Mouse (Mus musculus) stomach, embryonic 16.5 days (tissue): Measurements from ENCODE around the gene C2cd4c. TPM values are rescaled to one million over a fixed set of nuclear protein-coding genes. Genes with fewer than 3 reads are reported as not detected.

Experiments used
- ATAC-seq: fragments of 200-750 bp; cut with Nextera tagmentation; 2 replicates; pipeline ENCODE4 v1.8.0; 2017; ENCODE audit warnings: moderate number of reproducible peaks, moderate TSS enrichment; ENCODE audit not compliant: insufficient read depth, low FRiP score
- H3K27ac ChIP-seq: fragments of 300-500 bp; sonication (generic); 2 replicates; pipeline ENCODE4 v1.5.1; 2014; ENCODE audit warnings: low read length
- H3K27me3 ChIP-seq: fragments of 300-500 bp; sonication (generic); 2 replicates; pipeline ENCODE4 v1.6.1; 2014; ENCODE audit warnings: low read length, control low read depth, mixed read lengths; ENCODE audit not compliant: control insufficient read depth, insufficient read depth
- H3K36me3 ChIP-seq: fragments of 300-500 bp; sonication (generic); 2 replicates; pipeline ENCODE4 v1.6.1; 2014; ENCODE audit warnings: low read length; ENCODE audit not compliant: control insufficient read depth, insufficient read depth
- H3K4me1 ChIP-seq: fragments of 300-500 bp; sonication (generic); 2 replicates; pipeline ENCODE4 v1.6.1; 2014; ENCODE audit warnings: low read length, control low read depth, mixed read lengths; ENCODE audit not compliant: control insufficient read depth, insufficient read depth
- H3K4me2 ChIP-seq: fragments of 300-500 bp; sonication (generic); 2 replicates; pipeline ENCODE4 v1.6.1; 2014; ENCODE audit warnings: low read depth, low read length, mixed read lengths
- H3K4me3 ChIP-seq: fragments of 300-500 bp; sonication (generic); replicated peaks from 2 replicates; pipeline ENCODE4 v1.5.1; 2014; ENCODE audit warnings: mild to moderate bottlenecking, low read length
- H3K9ac ChIP-seq: fragments of 300-500 bp; sonication (generic); 2 replicates; pipeline ENCODE4 v1.6.1; 2014; ENCODE audit warnings: low read length
- H3K9me3 ChIP-seq: fragments of 300-500 bp; sonication (generic); replicated peaks from 2 replicates; pipeline ENCODE4 v1.6.1; 2016; ENCODE audit warnings: low read length, control low read depth; ENCODE audit not compliant: control insufficient read depth
- WGBS: fragments of 180-500 bp; shearing (Covaris S2); extraction: QIAGEN DNeasy Blood & Tissue Kit; methylation state at CpG from one replicate; pipeline ENCODE4 v1.1.7; 2014; 5-methylcytosine and 5-hydroxymethylcytosine counted together
- polyA plus RNA-seq: library from polyadenylated mRNA; unstranded; fragments of >200 nt; fragmentation: Nextera tagmentation; extraction: Ambion mirVana; gene quantifications from 2 replicates; pipeline ENCODE4 v1.2.1, GENCODE M21; 2015

Gene C2cd4c
- polyA plus RNA-seq, 1 experiment from 2014 or later, result 0.03 TPM

DNA sequence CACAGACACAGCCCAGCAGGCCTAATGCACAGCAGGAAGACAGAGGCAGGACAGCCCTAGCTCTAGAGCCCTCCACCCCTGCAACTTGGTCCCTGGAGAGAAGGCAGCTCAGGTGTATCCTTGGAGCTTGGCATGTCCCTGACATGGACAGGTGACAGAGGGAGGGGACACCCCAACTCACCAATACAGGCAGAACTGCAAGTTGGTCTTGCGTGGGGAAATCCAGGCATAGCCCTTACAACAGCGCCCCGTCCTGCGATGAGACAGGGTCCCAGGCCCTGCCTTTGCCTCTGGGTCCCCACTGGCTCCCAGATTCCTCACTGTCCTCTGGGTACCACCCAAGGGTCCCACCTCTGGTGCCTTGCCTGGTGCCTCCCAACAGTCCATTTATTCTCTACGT lies 28.1 kb downstream of the C2cd4c start:
- no peaks in the 10 kb centered on the region for H3K9me3 ChIP-seq
- ATAC-seq, result no peak
- H3K4me3 ChIP-seq, result no peak overlapping the region
- no peaks in the 10 kb centered on the region for H3K27me3 ChIP-seq
- no peaks in the 10 kb centered on the region for H3K36me3 ChIP-seq
- H3K4me1 ChIP-seq, result no peaks in the 10 kb centered on the region
- H3K9ac ChIP-seq, result no peak overlapping the region
- WGBS, result 94% methylated on average over 5 of the region's 5 CpGs
- no peak overlapping the region for H3K27ac ChIP-seq
- H3K4me2 ChIP-seq, result no peak overlapping the region

DNA sequence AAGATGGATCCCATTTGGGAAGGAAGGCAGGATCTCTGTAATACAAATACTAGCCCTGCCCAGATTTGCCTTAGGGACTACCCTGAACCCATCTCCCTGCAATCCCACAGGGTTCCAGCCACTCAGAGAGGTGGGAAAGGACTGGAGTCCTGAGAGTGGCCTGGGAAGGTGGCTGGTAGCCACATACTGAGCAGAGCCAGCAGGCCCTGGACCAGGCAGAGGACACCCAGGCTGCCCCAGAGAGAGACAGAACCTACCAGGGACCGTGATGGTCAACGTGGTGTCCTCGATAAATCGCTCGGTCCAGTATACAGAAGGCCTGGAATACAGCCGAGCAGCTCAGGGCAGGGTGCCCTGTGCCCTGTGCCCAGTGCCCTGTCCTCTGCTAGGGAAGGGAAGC lies 28.7 kb downstream of the C2cd4c start:
- Histone ChIP-seq H3K27me3 (no peaks in the 10 kb centered on the region), H3K9me3 (no peaks in the 10 kb centered on the region), H3K36me3 (no peaks in the 10 kb centered on the region), H3K4me2 (no peak overlapping the region), H3K4me3 (no peak overlapping the region), H3K9ac (no peak overlapping the region), H3K27ac (no peak overlapping the region), H3K4me1 (no peaks in the 10 kb centered on the region)
- WGBS, result 85% methylated on average over 6 of the region's 6 CpGs
- no peak for ATAC-seq

DNA sequence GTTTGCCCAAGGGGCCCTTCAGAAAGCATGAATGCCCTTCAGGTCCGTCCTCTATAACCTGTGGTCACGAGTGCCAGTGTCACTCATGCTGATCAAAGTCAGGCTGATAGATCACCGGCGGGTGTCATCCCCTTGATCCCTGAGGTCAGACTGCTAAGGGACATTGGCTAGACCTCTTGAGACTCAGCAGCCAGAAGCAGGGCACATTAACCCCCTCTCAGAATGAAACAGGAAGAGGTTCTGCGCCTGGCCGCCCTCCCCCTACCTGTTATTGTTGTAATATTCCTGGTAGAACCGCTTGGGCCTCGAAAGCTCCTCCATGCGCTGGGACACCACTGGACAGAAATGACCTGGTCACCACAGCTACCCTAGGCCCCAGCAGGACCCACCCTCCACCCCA lies 29.4 kb downstream of the C2cd4c start:
- Histone ChIP-seq H3K27me3 (no peaks in the 10 kb centered on the region), H3K36me3 (no peaks in the 10 kb centered on the region), H3K9ac (no peak overlapping the region), H3K4me2 (no peak overlapping the region), H3K4me1 (no peaks in the 10 kb centered on the region), H3K4me3 (no peak overlapping the region), H3K9me3 (no peaks in the 10 kb centered on the region), H3K27ac (no peak overlapping the region)
- 74% methylated on average over 9 of the region's 9 CpGs for WGBS
- no peak for ATAC-seq

DNA sequence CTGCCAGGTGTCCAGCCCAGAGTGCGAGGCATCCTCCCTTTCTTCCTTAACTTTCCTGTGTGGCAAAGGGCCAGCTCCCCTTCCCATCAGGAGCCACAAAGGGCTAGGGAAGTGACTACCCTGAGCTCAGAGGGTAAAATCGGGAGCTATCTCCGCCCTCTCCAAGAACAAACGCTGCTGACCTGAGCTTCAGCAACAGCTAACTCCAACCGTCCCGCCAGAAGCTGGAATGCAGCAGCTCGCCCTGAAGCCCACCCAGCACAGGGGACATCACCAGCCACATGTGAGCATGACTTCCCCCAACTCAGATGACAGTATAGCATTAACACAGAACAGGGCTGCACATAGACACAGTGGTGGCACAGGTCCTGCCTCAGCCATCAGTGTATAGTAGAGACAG lies 29.8 kb downstream of the C2cd4c start:
- H3K27ac ChIP-seq, result no peak overlapping the region
- no peaks in the 10 kb centered on the region for H3K4me1 ChIP-seq
- 40% methylated on average over 7 of the region's 7 CpGs for WGBS
- no peaks in the 10 kb centered on the region for H3K27me3 ChIP-seq
- no peak for ATAC-seq
- no peak overlapping the region for H3K4me2 ChIP-seq
- H3K4me3 ChIP-seq, result no peak overlapping the region
- no peak overlapping the region for H3K9ac ChIP-seq
- no peaks in the 10 kb centered on the region for H3K9me3 ChIP-seq
- no peaks in the 10 kb centered on the region for H3K36me3 ChIP-seq

DNA sequence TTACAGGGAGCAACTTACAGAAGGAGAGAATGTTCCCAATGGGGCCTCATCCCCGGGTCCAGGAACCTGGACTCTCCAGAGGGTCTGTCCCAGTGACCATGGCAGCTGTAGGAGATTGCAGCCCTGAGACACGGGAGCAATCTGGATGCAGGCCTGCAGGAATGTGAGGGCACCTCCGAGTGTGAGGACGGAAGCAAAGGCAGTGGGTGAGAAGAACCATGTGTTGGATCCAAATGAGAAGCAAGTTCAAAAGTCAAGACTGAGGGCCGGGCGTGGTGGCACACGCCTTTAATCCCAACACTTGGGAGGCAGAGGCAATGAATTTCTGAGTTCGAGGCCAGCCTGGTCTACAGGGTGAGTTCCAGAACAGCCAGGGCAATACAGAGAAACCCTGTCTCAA lies 32.3 kb downstream of the C2cd4c start:
- 80% methylated on average over 8 of the region's 8 CpGs for WGBS
- ATAC-seq, result no peak

DNA sequence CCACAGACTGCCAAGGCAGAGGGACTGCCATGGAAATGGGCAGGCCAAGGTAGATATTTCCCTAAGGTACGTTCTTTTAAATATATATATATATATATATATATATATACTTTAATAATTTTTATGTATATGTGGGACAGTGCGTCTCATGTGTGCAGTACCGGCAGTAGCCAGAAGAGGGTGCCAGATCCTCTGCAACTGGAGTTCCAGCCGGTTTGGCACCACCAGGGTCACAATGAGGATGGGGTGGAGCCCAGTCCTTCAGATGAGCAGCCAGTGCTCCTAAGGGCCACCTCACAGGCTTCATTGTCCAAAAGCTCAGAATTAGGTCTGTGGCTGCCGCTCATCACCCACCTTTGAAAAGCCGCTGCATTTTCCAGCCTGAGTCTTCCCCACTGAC lies 33.0 kb downstream of the C2cd4c start:
- no peaks in the 10 kb centered on the region for H3K36me3 ChIP-seq
- H3K9me3 ChIP-seq, result no peaks in the 10 kb centered on the region; the same call in 1 of the 2 replicates
- H3K4me3 ChIP-seq, result no peak overlapping the region
- H3K4me2 ChIP-seq, result no peak overlapping the region
- ATAC-seq, result no peak
- no peaks in the 10 kb centered on the region for H3K27me3 ChIP-seq
- H3K27ac ChIP-seq, result no peak overlapping the region
- 41% methylated on average over 6 of the region's 6 CpGs for WGBS
- H3K9ac ChIP-seq, result no peak overlapping the region
- H3K4me1 ChIP-seq, result no peaks in the 10 kb centered on the region

More for the DNA sequence above, 32.3 kb downstream of the C2cd4c start:
- Histone ChIP-seq H3K27ac (no peak overlapping the region), H3K4me1 (no peaks in the 10 kb centered on the region), H3K9me3 (no peaks in the 10 kb centered on the region; the same call in 1 of the 2 replicates), H3K4me3 (no peak overlapping the region), H3K36me3 (no peaks in the 10 kb centered on the region), H3K27me3 (no peaks in the 10 kb centered on the region), H3K4me2 (no peak overlapping the region), H3K9ac (no peak overlapping the region)

DNA sequence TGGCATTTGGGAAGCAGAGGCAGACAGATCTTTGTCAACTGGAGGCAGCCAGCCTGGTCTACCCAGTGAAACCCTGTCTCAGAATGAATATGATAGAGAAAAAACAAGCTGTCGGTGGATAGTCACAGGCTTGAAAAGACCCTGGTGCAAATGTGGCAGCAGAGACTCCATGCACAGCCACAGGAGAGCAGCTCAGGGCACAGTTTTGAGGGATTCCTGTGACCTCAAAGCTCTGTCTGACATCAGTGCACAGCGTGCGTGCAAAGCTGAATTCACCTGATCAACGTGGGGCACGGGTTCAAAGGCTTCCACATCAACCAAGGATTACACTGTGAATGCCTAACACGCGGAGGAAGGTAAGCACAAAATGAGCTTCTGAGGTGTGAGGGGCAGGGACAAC lies 33.5 kb downstream of the C2cd4c start:
- WGBS, result 69% methylated on average over 7 of the region's 7 CpGs

DNA sequence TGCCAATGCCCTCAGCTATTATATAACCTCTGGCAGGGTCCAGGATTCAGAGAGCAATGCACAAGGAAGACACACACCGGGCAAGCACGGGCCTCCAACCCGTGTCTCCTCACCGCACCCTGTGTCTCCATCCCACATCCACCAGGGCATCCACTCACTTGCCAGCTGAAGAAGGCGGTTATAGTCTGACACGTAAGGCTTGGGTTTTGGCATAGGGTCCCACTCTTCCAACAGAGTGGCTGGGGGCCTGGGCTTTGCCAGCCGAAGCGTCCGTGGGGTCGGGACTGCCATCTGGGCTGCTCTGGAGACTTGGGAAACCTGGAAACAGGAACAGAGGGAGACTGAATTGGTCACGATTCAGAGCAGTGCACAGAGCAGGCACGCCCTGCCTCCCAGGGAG lies 34.0 kb downstream of the C2cd4c start:
- Histone ChIP-seq H3K4me2 (no peak overlapping the region), H3K9ac (no peak overlapping the region), H3K27me3 (no peaks in the 10 kb centered on the region), H3K36me3 (no peaks in the 10 kb centered on the region), H3K27ac (no peak overlapping the region), H3K9me3 (no peaks in the 10 kb centered on the region; the same call in 1 of the 2 replicates), H3K4me3 (no peak overlapping the region), H3K4me1 (no peaks in the 10 kb centered on the region)
- no peak for ATAC-seq
- WGBS, result 73% methylated on average over 12 of the region's 12 CpGs

More for the DNA sequence above, 33.5 kb downstream of the C2cd4c start:
- Histone ChIP-seq H3K27ac (no peak overlapping the region), H3K9ac (no peak overlapping the region), H3K36me3 (no peaks in the 10 kb centered on the region), H3K9me3 (no peaks in the 10 kb centered on the region; the same call in 1 of the 2 replicates), H3K27me3 (no peaks in the 10 kb centered on the region), H3K4me1 (no peaks in the 10 kb centered on the region), H3K4me2 (no peak overlapping the region), H3K4me3 (no peak overlapping the region)
- no peak for ATAC-seq

DNA sequence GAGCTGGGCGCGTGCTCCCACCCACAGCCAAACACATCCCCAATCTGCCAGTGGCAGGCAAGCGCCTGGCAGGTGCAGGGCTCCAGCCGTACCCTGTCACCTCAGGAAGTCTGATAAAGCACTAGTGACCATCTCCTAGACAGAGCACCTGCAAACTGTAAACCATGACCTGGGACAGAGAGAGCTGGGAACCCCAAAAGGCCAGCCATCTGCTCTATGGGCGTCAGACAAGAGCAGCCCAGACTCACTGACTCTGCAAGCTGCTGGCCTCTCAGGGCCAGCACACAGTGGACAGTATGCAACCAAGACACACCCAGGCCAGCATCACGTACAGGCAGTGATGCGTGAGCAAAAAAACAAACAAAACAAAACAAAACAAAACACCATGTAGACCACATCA lies 34.9 kb downstream of the C2cd4c start:
- H3K9ac ChIP-seq, result no peak overlapping the region
- 77% methylated on average over 7 of the region's 7 CpGs for WGBS
- no peaks in the 10 kb centered on the region for H3K36me3 ChIP-seq
- ATAC-seq, result no peak
- H3K27me3 ChIP-seq, result no peaks in the 10 kb centered on the region
- H3K4me1 ChIP-seq, result no peaks in the 10 kb centered on the region
- no peak overlapping the region for H3K4me3 ChIP-seq
- H3K27ac ChIP-seq, result no peak overlapping the region
- H3K4me2 ChIP-seq, result no peak overlapping the region
- H3K9me3 ChIP-seq, result no peaks in the 10 kb centered on the region; the same call in 1 of the 2 replicates

DNA sequence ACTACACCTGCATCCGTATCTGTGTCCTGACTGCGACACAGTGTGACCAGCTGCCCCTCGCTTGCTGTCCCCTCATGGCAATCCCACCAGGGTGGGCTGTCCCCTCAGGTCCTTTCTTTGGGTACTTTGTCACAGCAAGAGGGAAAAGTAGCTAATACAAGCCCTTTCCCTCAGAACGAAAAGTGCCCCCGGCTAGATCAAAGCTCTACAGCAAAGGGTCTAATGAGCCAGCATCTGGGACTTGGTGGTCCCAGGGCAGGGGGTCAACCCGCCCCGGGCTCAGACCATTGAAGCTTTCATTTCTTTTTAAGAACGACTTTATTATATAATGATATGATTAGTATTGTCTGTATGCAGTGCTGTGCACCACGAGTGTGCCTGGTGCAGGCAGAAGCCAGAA lies 35.5 kb downstream of the C2cd4c start:
- H3K36me3 ChIP-seq, result no peaks in the 10 kb centered on the region
- no peaks in the 10 kb centered on the region for H3K4me1 ChIP-seq
- ATAC-seq, result no peak
- H3K4me2 ChIP-seq, result no peak overlapping the region
- no peaks in the 10 kb centered on the region; the same call in 1 of the 2 replicates for H3K9me3 ChIP-seq
- no peaks in the 10 kb centered on the region for H3K27me3 ChIP-seq
- 66% methylated on average over 9 of the region's 9 CpGs for WGBS
- no peak overlapping the region for H3K9ac ChIP-seq
- H3K4me3 ChIP-seq, result no peak overlapping the region
- H3K27ac ChIP-seq, result no peak overlapping the region
